7 mouse cellular contexts compared by ENCODE assay signal in the genomic region with DNA sequence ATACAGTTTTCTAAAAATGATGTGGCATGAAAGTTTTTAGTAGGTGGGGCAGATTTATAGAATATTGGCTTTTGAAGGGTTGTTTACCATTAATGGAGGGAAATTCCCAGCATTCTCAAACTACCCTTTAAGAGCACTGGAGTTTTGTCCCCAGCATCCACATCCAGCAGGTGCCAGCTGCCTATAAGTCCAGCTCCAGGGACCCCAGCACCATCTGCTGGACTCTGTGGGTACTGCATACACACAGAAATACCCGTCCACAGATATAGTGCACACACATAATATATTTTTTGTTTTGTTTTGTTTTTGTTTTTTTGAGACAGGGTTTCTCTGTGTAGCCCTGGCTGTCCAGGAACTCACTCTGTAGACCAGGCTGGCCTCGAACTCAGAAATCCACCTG. TPM values are rescaled to one million over a fixed set of nuclear protein-coding genes. Genes with fewer than 3 reads are reported as not detected.
DNase-seq lines count a peak whose midpoint lies in the region; ATAC-seq lines count a peak whose summit lies in the region.

No protein-coding gene starts in this region.

- H3K4me1 ChIP-seq in midbrain, embryonic 10.5 days: peaks cover 13% of the 10 kb centered on the region
- H3K4me1 ChIP-seq in midbrain, embryonic 15.5 days: peaks cover 16% of the 10 kb centered on the region
- H3K4me1 ChIP-seq in liver, embryonic 11.5 days (replicated peaks; ENCODE audit: control insufficient read depth, insufficient read depth, low read length): peaks cover 7% of the 10 kb centered on the region

- peaks cover 33% of the 10 kb centered on the region for H3K36me3 ChIP-seq in midbrain, embryonic 10.5 days
- H3K36me3 ChIP-seq in midbrain, embryonic 15.5 days (replicated peaks): peaks cover 5% of the 10 kb centered on the region; the same call in 1 of the 2 replicates
- H3K36me3 ChIP-seq in liver, embryonic 11.5 days (ENCODE audit: control insufficient read depth, insufficient read depth, low read length): peaks cover 8% of the 10 kb centered on the region; the same call in 1 of the 2 replicates

- no peaks in the 10 kb centered on the region for H3K9me3 ChIP-seq in midbrain, embryonic 10.5 days (replicated peaks)
- H3K9me3 ChIP-seq in midbrain, embryonic 15.5 days: no peaks in the 10 kb centered on the region
- no peaks in the 10 kb centered on the region for H3K9me3 ChIP-seq in liver, embryonic 11.5 days (ENCODE audit: control insufficient read depth, low read length)

- no peaks in the 10 kb centered on the region for H3K27me3 ChIP-seq in midbrain, embryonic 10.5 days (ENCODE audit: low read depth, poor library complexity, severe bottlenecking)
- H3K27me3 ChIP-seq in midbrain, embryonic 15.5 days (replicated peaks): no peaks in the 10 kb centered on the region
- no peaks in the 10 kb centered on the region for H3K27me3 ChIP-seq in liver, embryonic 11.5 days (replicated peaks; ENCODE audit: control insufficient read depth, insufficient read depth, low read length)

- no peak for ATAC-seq in midbrain, embryonic 15.5 days (replicated peaks)
- no peak for ATAC-seq in liver, embryonic 11.5 days (replicated peaks; ENCODE audit: low FRiP score)

- H3K4me3 ChIP-seq in midbrain, embryonic 10.5 days: 0 out of 2 replicates have a peak overlapping the region, but pooled peaks have one; percentile 91
- no peak overlapping the region for H3K4me3 ChIP-seq in midbrain, embryonic 15.5 days
- H3K4me3 ChIP-seq in liver, embryonic 11.5 days (ENCODE audit: low read depth, low read length): no peak overlapping the region

- no peak overlapping the region for H3K9ac ChIP-seq in midbrain, embryonic 15.5 days
- H3K9ac ChIP-seq in liver, embryonic 11.5 days (ENCODE audit: low read depth, low read length): no peak overlapping the region

- no peak overlapping the region for H3K27ac ChIP-seq in midbrain, embryonic 10.5 days (replicated peaks)
- H3K27ac ChIP-seq in midbrain, embryonic 15.5 days: no peak overlapping the region
- no peak overlapping the region for H3K27ac ChIP-seq in liver, embryonic 11.5 days (ENCODE audit: low read depth, low read length)

- WGBS in midbrain, embryonic 10.5 days: 52% methylated on average over 2 of the region's 2 CpGs
- WGBS in midbrain, embryonic 15.5 days: 54% methylated on average over 2 of the region's 2 CpGs
- WGBS in liver, embryonic 11.5 days: 59% methylated on average over 2 of the region's 2 CpGs

- peak; percentile 67 for DNase-seq in midbrain, embryonic 10.5 days (ENCODE audit: low spot score)
- DNase-seq in T-cell, adult 2 months (ENCODE audit: low spot score): peak; percentile 77
- peak; percentile 77 to 85 for DNase-seq in cerebellum, postnatal 25 days
- DNase-seq in heart, postnatal 10 days: peak; percentile 76 to 89
- peak; percentile 66 for DNase-seq in liver, embryonic 11.5 days (ENCODE audit: low spot score)
- DNase-seq in retina, embryonic 14.5 days (ENCODE audit: low spot score): peak; percentile 87

- no peak overlapping the region for H3K4me2 ChIP-seq in midbrain, embryonic 15.5 days
- 0 out of 2 replicates have a peak overlapping the region, but pooled peaks have one; percentile 20 for H3K4me2 ChIP-seq in liver, embryonic 11.5 days

- intact Hi-C loops in heart, postnatal 10 days (cut with DNase I): loop anchor here (5.0 kb wide), 3 partner anchors 107 to 262 kb away; no protein-coding TSS in a partner anchor

RNA-seq across cellular contexts. Expression of gene Arpc3, which starts 2.2 kb away (rescaled TPM):
- polyA plus RNA-seq in midbrain, embryonic 10.5 days (2016; fragmentation: Nextera tagmentation; extraction: Ambion mirVana): 88.6 and 103 TPM in 2 replicates
- 146 and 148 TPM in 2 replicates for polyA plus RNA-seq in midbrain, embryonic 15.5 days (2015; fragmentation: Nextera tagmentation; extraction: Ambion mirVana)
- 100 to 1,000 TPM; 140 to 150 TPM for total RNA-seq in heart, postnatal 10 days (2021)
- 122 and 125 TPM in 2 replicates for polyA plus RNA-seq in liver, embryonic 11.5 days (2014; fragmentation: Nextera tagmentation; extraction: Ambion mirVana)

RNA-seq across cellular contexts. Expression of gene Fam216a, which starts 21.7 kb away (rescaled TPM):
- polyA plus RNA-seq in midbrain, embryonic 10.5 days (2016; fragmentation: Nextera tagmentation; extraction: Ambion mirVana): 85.5 and 98.8 TPM in 2 replicates
- polyA plus RNA-seq in midbrain, embryonic 15.5 days (2015; fragmentation: Nextera tagmentation; extraction: Ambion mirVana): 149 and 162 TPM in 2 replicates
- total RNA-seq in heart, postnatal 10 days (2021): 10 to 100 TPM; 17.1 to 22.7 TPM
- 50.7 and 52.1 TPM in 2 replicates for polyA plus RNA-seq in liver, embryonic 11.5 days (2014; fragmentation: Nextera tagmentation; extraction: Ambion mirVana)

RNA-seq across cellular contexts. Expression of gene Gpn3, which starts 22.2 kb away (rescaled TPM):
- 76.9 and 82.9 TPM in 2 replicates for polyA plus RNA-seq in midbrain, embryonic 10.5 days (2016; fragmentation: Nextera tagmentation; extraction: Ambion mirVana)
- polyA plus RNA-seq in midbrain, embryonic 15.5 days (2015; fragmentation: Nextera tagmentation; extraction: Ambion mirVana): 42.9 and 47.7 TPM in 2 replicates
- total RNA-seq in heart, postnatal 10 days (2021): 10 to 100 TPM; 24.3 to 25.5 TPM
- 112 and 114 TPM in 2 replicates for polyA plus RNA-seq in liver, embryonic 11.5 days (2014; fragmentation: Nextera tagmentation; extraction: Ambion mirVana)

RNA-seq across cellular contexts. Expression of gene Anapc7, which starts 27.6 kb away (rescaled TPM):
- 53.9 and 57.7 TPM in 2 replicates for polyA plus RNA-seq in midbrain, embryonic 10.5 days (2016; fragmentation: Nextera tagmentation; extraction: Ambion mirVana)
- 51.2 and 54.5 TPM in 2 replicates for polyA plus RNA-seq in midbrain, embryonic 15.5 days (2015; fragmentation: Nextera tagmentation; extraction: Ambion mirVana)
- 10 to 100 TPM; 44.4 to 44.5 TPM for total RNA-seq in heart, postnatal 10 days (2021)
- 27.0 and 27.4 TPM in 2 replicates for polyA plus RNA-seq in liver, embryonic 11.5 days (2014; fragmentation: Nextera tagmentation; extraction: Ambion mirVana)

RNA-seq across cellular contexts. Expression of gene Vps29, which starts 39.7 kb away (rescaled TPM):
- polyA plus RNA-seq in midbrain, embryonic 10.5 days (2016; fragmentation: Nextera tagmentation; extraction: Ambion mirVana): 218 and 220 TPM in 2 replicates
- polyA plus RNA-seq in midbrain, embryonic 15.5 days (2015; fragmentation: Nextera tagmentation; extraction: Ambion mirVana): 268 and 286 TPM in 2 replicates
- total RNA-seq in heart, postnatal 10 days (2021): 100 to 1,000 TPM; 109 to 122 TPM
- 204 and 211 TPM in 2 replicates for polyA plus RNA-seq in liver, embryonic 11.5 days (2014; fragmentation: Nextera tagmentation; extraction: Ambion mirVana)
